Mouse (Mus musculus) naive thymus-derived CD4-positive, alpha-beta T cell, adult 2 months (primary cell): ENCODE results near the gene Hba-x.

Experiments
- DNase-seq: peaks from one replicate; pipeline ENCODE4 v3.0.0-alpha.2; 2011; ENCODE audit warnings: low read depth

The Hba-x gene

GRCm38 (mm10) chr11:32276347-32276746 lies at the start of gene Hba-x:
Hba-x (plus strand) TSS chr11:32276400.
- DNase-seq = no peak

- DNase-seq = no peak
Observed at GRCm38 (mm10) chr11:32227041-32227440, 49.2 kb upstream of the Hba-x start.

GRCm38 (mm10) chr11:32227555-32227954 lies 48.6 kb upstream of the Hba-x start:
- no peak for DNase-seq

- DNase-seq = no peak
Observed at GRCm38 (mm10) chr11:32228292-32228845, 47.8 kb upstream of the Hba-x start.

- no peak for DNase-seq
Observed at GRCm38 (mm10) chr11:32230220-32230619, 46.0 kb upstream of the Hba-x start.

GRCm38 (mm10) chr11:32231125-32231524 lies 45.1 kb upstream of the Hba-x start:
- no peak for DNase-seq

GRCm38 (mm10) chr11:32232848-32233247 lies 43.4 kb upstream of the Hba-x start:
- no peak for DNase-seq

GRCm38 (mm10) chr11:32233895-32234294 lies 42.3 kb upstream of the Hba-x start:
- DNase-seq = no peak

- no peak for DNase-seq
Observed at GRCm38 (mm10) chr11:32234816-32235485, 41.2 kb upstream of the Hba-x start.

GRCm38 (mm10) chr11:32235646-32236045 lies 40.6 kb upstream of the Hba-x start:
- no peak for DNase-seq

- no peak for DNase-seq
Observed at GRCm38 (mm10) chr11:32236132-32236531, 40.1 kb upstream of the Hba-x start.

- peak; percentile 51 for DNase-seq
Observed at GRCm38 (mm10) chr11:32236712-32237410, 39.3 kb upstream of the Hba-x start.

GRCm38 (mm10) chr11:32237411-32237795 lies 38.8 kb upstream of the Hba-x start:
- DNase-seq = no peak

- peak; percentile 85 for DNase-seq
Observed at GRCm38 (mm10) chr11:32238093-32238860, 37.9 kb upstream of the Hba-x start.

GRCm38 (mm10) chr11:32241391-32241790 lies 34.8 kb upstream of the Hba-x start:
- no peak for DNase-seq

GRCm38 (mm10) chr11:32242209-32242608 lies 34.0 kb upstream of the Hba-x start:
- no peak for DNase-seq

- DNase-seq = no peak
Observed at GRCm38 (mm10) chr11:32243205-32243955, 32.8 kb upstream of the Hba-x start.

GRCm38 (mm10) chr11:32244064-32244463 lies 32.1 kb upstream of the Hba-x start:
- DNase-seq = no peak

- DNase-seq = no peak
Observed at GRCm38 (mm10) chr11:32244617-32245016, 31.6 kb upstream of the Hba-x start.

GRCm38 (mm10) chr11:32245614-32246013 lies 30.6 kb upstream of the Hba-x start:
- no peak for DNase-seq

- DNase-seq = no peak
Observed at GRCm38 (mm10) chr11:32247068-32247467, 29.1 kb upstream of the Hba-x start.

GRCm38 (mm10) chr11:32248350-32248749 lies 27.9 kb upstream of the Hba-x start:
- no peak for DNase-seq
